ENCODE assay signal across 20 mouse cellular contexts in the genomic region with DNA sequence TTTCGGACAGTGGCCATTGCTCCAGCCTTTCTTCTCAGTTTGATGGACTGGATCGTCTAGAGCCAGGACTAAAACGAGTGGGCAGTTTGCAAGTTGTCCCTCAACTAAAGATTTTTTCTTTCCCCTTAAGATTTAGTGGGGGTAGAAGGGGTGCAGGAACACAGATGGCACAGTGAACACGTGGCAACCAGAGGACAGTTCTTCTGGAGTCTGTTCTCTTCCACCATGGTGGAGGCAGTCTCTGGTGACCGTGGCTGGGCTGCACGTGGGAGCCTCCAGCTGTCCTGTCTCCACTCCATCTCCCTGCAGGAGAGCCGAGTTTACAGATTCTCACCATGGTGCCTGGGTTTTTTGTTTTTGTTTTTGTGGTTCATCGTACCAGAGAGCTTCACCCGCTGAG. TPM values are rescaled to one million over a fixed set of nuclear protein-coding genes. Genes with fewer than 3 reads are reported as not detected.
"Had no signal": no experiment of that assay in that cellular context is flagged by ENCODE, and none has a peak within 500 bp of the region (broad histone marks: within the 10 kb centered on the region; RNA-seq: fewer than 3 reads in every experiment).

No protein-coding gene starts in this region.

- H3K27ac ChIP-seq: lung, embryonic 15.5 days; macrophage; midbrain, embryonic 13.5 days; midbrain, embryonic 15.5 days; neural tube, embryonic 13.5 days; neural tube, embryonic 15.5 days had no signal

- H3K4me1 ChIP-seq: lung, embryonic 15.5 days; megakaryocyte, embryonic 14.5 days; neural tube, embryonic 15.5 days had no signal

- DNase-seq: liver, postnatal 0 days; lung, adult 2 months; lung, postnatal 14 days; lung, postnatal 36 days; retina, postnatal 1 day; right cerebral cortex, postnatal 25 days; right cerebral cortex, postnatal 4 days; spleen, adult 18-20 months; thymus, adult 2 months; thymus, postnatal 25 days; thymus, postnatal 4 days had no signal

- H3K4me3 ChIP-seq: lung, embryonic 15.5 days; megakaryocyte, embryonic 14.5 days; midbrain, embryonic 13.5 days; midbrain, embryonic 15.5 days; myocyte; neural tube, embryonic 13.5 days; neural tube, embryonic 15.5 days had no signal

RNA-seq across cellular contexts. Expression of gene Uchl1, which starts 11.8 kb away (rescaled TPM):
- polyA plus RNA-seq: macrophage had no signal

RNA-seq across cellular contexts. Expression of gene Limch1, which starts 57.9 kb away (rescaled TPM):
- total RNA-seq: megakaryocyte progenitor cell, adult 5-6 weeks had no signal
- polyA plus RNA-seq: macrophage had no signal
